Mouse (Mus musculus): Measurements from ENCODE around the gene Znrf1. TPM values are rescaled to one million over a fixed set of nuclear protein-coding genes. Genes with fewer than 3 reads are reported as not detected.

Gene Znrf1
- polyA plus RNA-seq, 1 experiment = 111 TPM

DNA sequence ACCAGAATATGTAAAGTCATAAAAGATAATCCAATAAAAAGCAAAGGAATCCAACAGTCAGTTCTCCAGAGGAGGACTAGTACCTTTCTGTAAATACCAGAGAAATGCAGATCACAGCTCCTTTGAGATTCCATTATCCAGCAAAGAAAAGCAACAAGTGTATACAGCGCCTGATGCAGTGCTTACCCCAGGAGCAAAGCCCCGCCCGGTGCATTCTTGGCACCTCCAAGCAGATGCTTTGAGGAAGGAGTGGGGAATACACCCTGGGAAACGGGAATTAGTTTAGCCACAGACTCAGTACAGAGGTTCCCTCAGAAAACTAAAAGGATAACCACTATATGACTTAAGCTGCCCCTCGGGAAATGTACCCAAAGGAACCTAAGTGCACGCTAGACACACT is 12.3 kb downstream of the Znrf1 start:
- H3K4me3 ChIP-seq (replicated peaks; ENCODE audit: insufficient read depth, low read depth, low read length) = no peak overlapping the region
- DNase-seq = no peak
- TF ChIP-seq CTCF (IDR thresholded peaks at IDR 0.05; ENCODE audit: borderline replicate concordance, insufficient read depth, low read depth, low read length) = no peak
- no peak for TF ChIP-seq POLR2A (IDR thresholded peaks at IDR 0.05; ENCODE audit: borderline replicate concordance, insufficient read depth, low read length)
- H3K27ac ChIP-seq (ENCODE audit: insufficient read depth, low read length) = no peak overlapping the region
- WGBS = 88% methylated on average over 6 of the region's 6 CpGs
- no peaks in the 10 kb centered on the region for H3K27me3 ChIP-seq (ENCODE audit: control insufficient read depth, insufficient read depth, low read length)
- H3K4me1 ChIP-seq (ENCODE audit: control insufficient read depth, insufficient read depth, low read length) = peaks cover 5% of the 10 kb centered on the region

- H3K4me1 ChIP-seq (ENCODE audit: control insufficient read depth, insufficient read depth, low read length) = peaks cover 6% of the 10 kb centered on the region
- WGBS = 73% methylated on average over 9 of the region's 9 CpGs
- H3K27me3 ChIP-seq (ENCODE audit: control insufficient read depth, insufficient read depth, low read length) = no peaks in the 10 kb centered on the region
- TF ChIP-seq CTCF (IDR thresholded peaks at IDR 0.05; ENCODE audit: borderline replicate concordance, insufficient read depth, low read depth, low read length) (no peak), POLR2A (IDR thresholded peaks at IDR 0.05; ENCODE audit: borderline replicate concordance, insufficient read depth, low read length) (no peak)
- no peak overlapping the region for H3K27ac ChIP-seq (ENCODE audit: insufficient read depth, low read length)
- DNase-seq = no peak
- H3K4me3 ChIP-seq (replicated peaks; ENCODE audit: insufficient read depth, low read depth, low read length) = no peak overlapping the region
Observed at GRCm38 (mm10) chr8:111550002-111550870, 14.3 kb downstream of the Znrf1 start.

DNA sequence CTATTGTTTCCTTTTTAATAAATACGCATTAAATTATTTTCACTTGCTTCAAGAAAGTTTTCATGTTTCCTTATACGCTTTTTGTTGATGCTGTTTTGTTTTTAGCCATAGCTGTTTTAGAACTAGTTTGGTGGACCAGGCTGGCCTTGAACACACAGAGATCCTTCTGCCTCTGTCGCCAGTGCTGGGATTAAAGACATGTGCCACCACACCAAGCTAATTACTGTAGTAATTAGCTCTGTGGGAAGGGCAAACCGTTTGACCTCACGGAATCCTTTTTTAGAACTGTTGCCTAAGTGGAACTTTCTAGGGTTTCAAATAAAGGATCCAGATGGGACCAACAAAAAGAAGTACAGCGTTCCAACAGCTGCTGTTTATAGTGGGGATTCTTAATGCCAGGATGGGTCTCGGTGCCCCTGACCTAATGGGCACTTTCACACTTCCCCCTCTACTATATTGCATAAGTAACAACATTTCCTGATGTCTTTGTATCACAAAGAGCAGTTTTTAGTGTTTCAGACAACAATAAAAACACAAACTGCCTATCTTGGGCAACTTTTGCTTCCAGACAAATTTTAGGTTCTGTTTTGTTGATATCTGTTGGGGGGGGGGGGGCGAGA is 15.7 kb downstream of the Znrf1 start:
- TF ChIP-seq CTCF (IDR thresholded peaks at IDR 0.05; ENCODE audit: borderline replicate concordance, insufficient read depth, low read depth, low read length) (no peak), POLR2A (IDR thresholded peaks at IDR 0.05; ENCODE audit: borderline replicate concordance, insufficient read depth, low read length) (no peak)
- Histone ChIP-seq H3K27ac (ENCODE audit: insufficient read depth, low read length) (no peak overlapping the region), H3K4me1 (ENCODE audit: control insufficient read depth, insufficient read depth, low read length) (peaks cover 7% of the 10 kb centered on the region), H3K4me3 (replicated peaks; ENCODE audit: insufficient read depth, low read depth, low read length) (no peak overlapping the region), H3K27me3 (ENCODE audit: control insufficient read depth, insufficient read depth, low read length) (no peaks in the 10 kb centered on the region)
- no peak for DNase-seq
- WGBS = 76% methylated on average over 8 of the region's 8 CpGs

- peaks cover 5% of the 10 kb centered on the region; the same call in 1 of the 2 replicates for H3K4me1 ChIP-seq (ENCODE audit: control insufficient read depth, insufficient read depth, low read length)
- DNase-seq = no peak
- no peak overlapping the region for H3K27ac ChIP-seq (ENCODE audit: insufficient read depth, low read length)
- TF ChIP-seq CTCF (IDR thresholded peaks at IDR 0.05; ENCODE audit: borderline replicate concordance, insufficient read depth, low read depth, low read length) (no peak), POLR2A (IDR thresholded peaks at IDR 0.05; ENCODE audit: borderline replicate concordance, insufficient read depth, low read length) (no peak)
- no peak overlapping the region for H3K4me3 ChIP-seq (replicated peaks; ENCODE audit: insufficient read depth, low read depth, low read length)
- H3K27me3 ChIP-seq (ENCODE audit: control insufficient read depth, insufficient read depth, low read length) = no peaks in the 10 kb centered on the region
- 82% methylated on average over 4 of the region's 4 CpGs for WGBS
Observed at GRCm38 (mm10) chr8:111561824-111562223, 25.9 kb downstream of the Znrf1 start.

DNA sequence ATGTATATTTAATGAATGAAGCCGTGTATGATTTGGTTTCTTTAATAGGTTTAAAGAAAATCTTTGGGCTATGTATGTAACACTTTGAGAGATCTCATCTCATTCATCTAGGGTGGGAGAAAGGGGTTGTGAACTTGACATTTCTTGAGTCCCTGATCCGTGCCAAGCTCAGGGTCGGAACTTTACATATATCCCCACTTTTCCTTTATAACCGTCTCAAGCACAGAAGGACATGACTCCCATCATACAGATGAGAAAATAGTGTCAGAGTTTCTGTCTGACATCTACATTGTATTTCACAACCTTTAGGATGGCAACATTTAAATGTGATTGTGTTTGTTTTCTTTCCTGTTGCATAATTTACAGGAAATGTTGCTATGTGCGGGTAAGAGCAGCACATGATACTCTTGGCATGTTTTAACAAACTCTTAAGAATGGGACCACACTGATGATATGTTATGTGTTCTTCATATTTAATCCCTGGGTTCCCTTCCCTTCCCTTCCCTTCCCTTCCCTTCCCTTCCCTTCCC is 26.4 kb downstream of the Znrf1 start:
- H3K4me1 ChIP-seq (ENCODE audit: control insufficient read depth, insufficient read depth, low read length) = peaks cover 5% of the 10 kb centered on the region; the same call in 1 of the 2 replicates
- no peaks in the 10 kb centered on the region for H3K27me3 ChIP-seq (ENCODE audit: control insufficient read depth, insufficient read depth, low read length)
- WGBS = 95% methylated on average over 5 of the region's 5 CpGs
- TF ChIP-seq POLR2A (IDR thresholded peaks at IDR 0.05; ENCODE audit: borderline replicate concordance, insufficient read depth, low read length) = no peak
- no peak for TF ChIP-seq CTCF (IDR thresholded peaks at IDR 0.05; ENCODE audit: borderline replicate concordance, insufficient read depth, low read depth, low read length)
- no peak overlapping the region for H3K4me3 ChIP-seq (replicated peaks; ENCODE audit: insufficient read depth, low read depth, low read length)
- no peak overlapping the region for H3K27ac ChIP-seq (ENCODE audit: insufficient read depth, low read length)
- DNase-seq = no peak

GRCm38 (mm10) chr8:111563075-111563474 is 27.2 kb downstream of the Znrf1 start:
- Histone ChIP-seq H3K4me3 (replicated peaks; ENCODE audit: insufficient read depth, low read depth, low read length) (no peak overlapping the region), H3K4me1 (ENCODE audit: control insufficient read depth, insufficient read depth, low read length) (peaks cover 5% of the 10 kb centered on the region; the same call in 1 of the 2 replicates), H3K27me3 (ENCODE audit: control insufficient read depth, insufficient read depth, low read length) (no peaks in the 10 kb centered on the region), H3K27ac (ENCODE audit: insufficient read depth, low read length) (no peak overlapping the region)
- no peak for TF ChIP-seq POLR2A (IDR thresholded peaks at IDR 0.05; ENCODE audit: borderline replicate concordance, insufficient read depth, low read length)
- no peak for TF ChIP-seq CTCF (IDR thresholded peaks at IDR 0.05; ENCODE audit: borderline replicate concordance, insufficient read depth, low read depth, low read length)
- no peak for DNase-seq
- 98% methylated on average over 5 of the region's 5 CpGs for WGBS

DNA sequence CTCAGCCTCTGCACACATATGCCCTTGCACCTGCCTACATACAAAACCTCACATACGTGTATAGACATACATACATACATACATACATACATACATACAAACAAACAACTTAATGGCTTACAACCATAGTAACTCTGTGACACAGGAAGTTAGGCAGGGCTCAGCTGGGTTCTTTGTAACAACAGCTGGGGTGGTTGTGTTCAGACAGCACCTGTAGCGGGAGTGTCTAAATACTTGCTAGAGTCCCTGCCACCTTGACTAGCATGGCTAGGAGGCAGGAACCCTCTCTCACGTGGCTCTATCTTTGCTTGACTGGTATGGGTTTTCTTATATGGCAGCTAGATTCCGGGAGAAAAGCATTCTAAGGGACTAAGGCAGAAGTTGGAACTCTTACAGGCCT is 27.8 kb downstream of the Znrf1 start:
- no peaks in the 10 kb centered on the region for H3K27me3 ChIP-seq (ENCODE audit: control insufficient read depth, insufficient read depth, low read length)
- 90% methylated on average over 4 of the region's 4 CpGs for WGBS
- H3K4me3 ChIP-seq (replicated peaks; ENCODE audit: insufficient read depth, low read depth, low read length) = no peak overlapping the region
- H3K4me1 ChIP-seq (ENCODE audit: control insufficient read depth, insufficient read depth, low read length) = peaks cover 5% of the 10 kb centered on the region; the same call in 1 of the 2 replicates
- no peak for DNase-seq
- TF ChIP-seq POLR2A (IDR thresholded peaks at IDR 0.05; ENCODE audit: borderline replicate concordance, insufficient read depth, low read length) (no peak), CTCF (IDR thresholded peaks at IDR 0.05; ENCODE audit: borderline replicate concordance, insufficient read depth, low read depth, low read length) (no peak)
- no peak overlapping the region for H3K27ac ChIP-seq (ENCODE audit: insufficient read depth, low read length)
